Comparison of ENCODE assay signal across 9 mouse cellular contexts in the genomic region with DNA sequence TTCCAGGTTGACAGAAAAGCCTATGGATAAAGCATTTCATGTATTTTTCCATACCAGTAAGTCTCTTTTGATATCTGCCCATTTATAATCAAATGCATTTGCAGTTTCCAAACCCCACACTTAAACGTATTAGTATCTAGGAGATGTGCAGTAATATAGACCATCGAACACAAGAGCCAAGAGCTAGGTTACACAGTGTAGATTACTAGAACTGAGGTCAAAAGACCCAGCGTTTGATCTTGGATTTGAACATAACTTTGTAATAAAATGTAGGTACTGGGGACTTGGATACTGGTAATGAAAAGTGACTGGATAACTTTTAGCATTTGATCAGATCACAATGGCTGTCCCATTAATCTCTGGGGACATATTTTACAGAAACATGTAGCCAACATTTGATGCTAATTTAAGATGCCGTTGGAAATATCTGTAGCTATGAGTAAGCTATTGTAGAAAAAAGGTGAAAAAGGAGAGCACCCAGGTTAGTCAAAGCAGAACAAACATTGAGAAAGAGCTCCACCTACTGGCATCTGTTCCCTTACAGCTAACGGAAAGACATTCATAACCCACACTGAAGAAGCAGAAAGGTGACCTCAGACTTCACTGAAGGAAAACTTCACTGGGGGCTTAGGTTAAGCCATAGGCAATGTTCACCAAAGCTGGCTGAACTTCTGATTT.
A peak's percentile ranks its signal among the peaks of the same experiment; 100 is the strongest.
DNase-seq lines count a peak whose midpoint lies in the region; ATAC-seq and TF ChIP-seq lines count a peak whose summit lies in the region.
"Had no signal": no experiment of that assay in that cellular context is flagged by ENCODE, and none has a peak within 500 bp of the region (broad histone marks: within the 10 kb centered on the region; RNA-seq: fewer than 3 reads in every experiment).

No protein-coding gene starts in this region.

- 37% methylated on average over 5 of the region's 5 CpGs for WGBS in stomach, postnatal 0 days

- no peak overlapping the region for H3K4me2 ChIP-seq in stomach, postnatal 0 days (replicated peaks; ENCODE audit: low read depth)
- H3K4me2 ChIP-seq: heart, embryonic 13.5 days had no signal

- H3K9me3 ChIP-seq in stomach, postnatal 0 days (ENCODE audit: control insufficient read depth, low read length), result no peaks in the 10 kb centered on the region
- H3K9me3 ChIP-seq: heart, embryonic 13.5 days had no signal

- H3K36me3 ChIP-seq in stomach, postnatal 0 days (ENCODE audit: control insufficient read depth, insufficient read depth, low read length), result no peaks in the 10 kb centered on the region
- H3K36me3 ChIP-seq: heart, embryonic 13.5 days had no signal

- no peaks in the 10 kb centered on the region for H3K4me1 ChIP-seq in stomach, postnatal 0 days (replicated peaks; ENCODE audit: control insufficient read depth, insufficient read depth)
- H3K4me1 ChIP-seq: heart, embryonic 13.5 days had no signal

- TF ChIP-seq EP300 in stomach, postnatal 0 days (optimal IDR thresholded peaks at IDR 0.05), result no peak

- H3K27me3 ChIP-seq in stomach, postnatal 0 days (ENCODE audit: control insufficient read depth, insufficient read depth, low read length), result no peaks in the 10 kb centered on the region
- H3K27me3 ChIP-seq: heart, embryonic 13.5 days had no signal

- peak; percentile 3 for DNase-seq in heart, adult 8-10 months (ENCODE audit: low spot score)
- no peak for DNase-seq in heart, adult 9 months (ENCODE audit: low spot score in 2 of 2)
- peak; percentile 50 for DNase-seq in 416B (ENCODE audit: low read depth)
- peak; percentile 1 for DNase-seq in cerebellum, adult 11 months
- peak; percentile 27 to 66 for DNase-seq in left cerebral cortex, postnatal 10 days (ENCODE audit: extremely low spot score in 1 of 2, low spot score in 2 of 2)
- DNase-seq in stomach, postnatal 0 days (ENCODE audit: low spot score), result no peak
- DNase-seq in urinary bladder, adult 2 months (ENCODE audit: low spot score), result no peak

- H3K27ac ChIP-seq in stomach, postnatal 0 days (replicated peaks), result no peak overlapping the region
- H3K27ac ChIP-seq: heart, embryonic 13.5 days had no signal

- H3K9ac ChIP-seq in stomach, postnatal 0 days (ENCODE audit: low read length), result no peak overlapping the region
- H3K9ac ChIP-seq: heart, embryonic 13.5 days had no signal

- peak; percentile 67 for ATAC-seq in frontal cortex, adult (ENCODE audit: low TSS enrichment)
- ATAC-seq in stomach, postnatal 0 days (ENCODE audit: low FRiP score, low TSS enrichment), result no peak

- no peak overlapping the region for H3K4me3 ChIP-seq in stomach, postnatal 0 days (ENCODE audit: low read depth, low read length)
- H3K4me3 ChIP-seq: heart, embryonic 13.5 days had no signal

- peak; percentile 84 for TF ChIP-seq CTCF in stomach, postnatal 0 days (IDR thresholded peaks at IDR 0.05; ENCODE audit: low read depth)

- intact Hi-C loops in left cerebral cortex, postnatal 10 days (cut with DNase I), result loop anchor here (5.0 to 10.0 kb wide), 2 partner anchors 222 to 1435 kb away; no protein-coding TSS in a partner anchor

Comparison
In these comparisons a context has a peak if more than half of its experiments do, and no peak if none do; other contexts are left out.
1. DNase-seq: peak in heart, adult 8-10 months (single experiment), 416B (single experiment), cerebellum, adult 11 months (single experiment) and left cerebral cortex, postnatal 10 days (2 of 2); none in heart, adult 9 months (0 of 2), stomach, postnatal 0 days (single experiment) and urinary bladder, adult 2 months (single experiment).